Mouse (Mus musculus) stomach, embryonic 16.5 days (tissue): ENCODE measurements around the gene Vav2. TPM values are rescaled to one million over a fixed set of nuclear protein-coding genes. Genes with fewer than 3 reads are reported as not detected.

Source experiments
- ATAC-seq: fragments of 200-750 bp; cut with Nextera tagmentation; 2 replicates; pipeline ENCODE4 v1.8.0; 2017; ENCODE audit warnings: moderate number of reproducible peaks, moderate TSS enrichment; ENCODE audit not compliant: insufficient read depth, low FRiP score
- H3K27ac ChIP-seq: fragments of 300-500 bp; sonication (generic); 2 replicates; pipeline ENCODE4 v1.5.1; 2014; ENCODE audit warnings: low read length
- H3K27me3 ChIP-seq: fragments of 300-500 bp; sonication (generic); 2 replicates; pipeline ENCODE4 v1.6.1; 2014; ENCODE audit warnings: low read length, control low read depth, mixed read lengths; ENCODE audit not compliant: control insufficient read depth, insufficient read depth
- H3K36me3 ChIP-seq: fragments of 300-500 bp; sonication (generic); 2 replicates; pipeline ENCODE4 v1.6.1; 2014; ENCODE audit warnings: low read length; ENCODE audit not compliant: control insufficient read depth, insufficient read depth
- H3K4me1 ChIP-seq: fragments of 300-500 bp; sonication (generic); 2 replicates; pipeline ENCODE4 v1.6.1; 2014; ENCODE audit warnings: low read length, control low read depth, mixed read lengths; ENCODE audit not compliant: control insufficient read depth, insufficient read depth
- H3K4me2 ChIP-seq: fragments of 300-500 bp; sonication (generic); 2 replicates; pipeline ENCODE4 v1.6.1; 2014; ENCODE audit warnings: low read depth, low read length, mixed read lengths
- H3K4me3 ChIP-seq: fragments of 300-500 bp; sonication (generic); replicated peaks from 2 replicates; pipeline ENCODE4 v1.5.1; 2014; ENCODE audit warnings: mild to moderate bottlenecking, low read length
- H3K9ac ChIP-seq: fragments of 300-500 bp; sonication (generic); 2 replicates; pipeline ENCODE4 v1.6.1; 2014; ENCODE audit warnings: low read length
- H3K9me3 ChIP-seq: fragments of 300-500 bp; sonication (generic); replicated peaks from 2 replicates; pipeline ENCODE4 v1.6.1; 2016; ENCODE audit warnings: low read length, control low read depth; ENCODE audit not compliant: control insufficient read depth
- WGBS: fragments of 180-500 bp; shearing (Covaris S2); extraction: QIAGEN DNeasy Blood & Tissue Kit; methylation state at CpG from one replicate; pipeline ENCODE4 v1.1.7; 2014; 5-methylcytosine and 5-hydroxymethylcytosine counted together
- polyA plus RNA-seq: library from polyadenylated mRNA; unstranded; fragments of >200 nt; fragmentation: Nextera tagmentation; extraction: Ambion mirVana; gene quantifications from 2 replicates; pipeline ENCODE4 v1.2.1, GENCODE M21; 2015

Gene Vav2
- polyA plus RNA-seq: 6.5 and 6.8 TPM in 2 replicates

DNA sequence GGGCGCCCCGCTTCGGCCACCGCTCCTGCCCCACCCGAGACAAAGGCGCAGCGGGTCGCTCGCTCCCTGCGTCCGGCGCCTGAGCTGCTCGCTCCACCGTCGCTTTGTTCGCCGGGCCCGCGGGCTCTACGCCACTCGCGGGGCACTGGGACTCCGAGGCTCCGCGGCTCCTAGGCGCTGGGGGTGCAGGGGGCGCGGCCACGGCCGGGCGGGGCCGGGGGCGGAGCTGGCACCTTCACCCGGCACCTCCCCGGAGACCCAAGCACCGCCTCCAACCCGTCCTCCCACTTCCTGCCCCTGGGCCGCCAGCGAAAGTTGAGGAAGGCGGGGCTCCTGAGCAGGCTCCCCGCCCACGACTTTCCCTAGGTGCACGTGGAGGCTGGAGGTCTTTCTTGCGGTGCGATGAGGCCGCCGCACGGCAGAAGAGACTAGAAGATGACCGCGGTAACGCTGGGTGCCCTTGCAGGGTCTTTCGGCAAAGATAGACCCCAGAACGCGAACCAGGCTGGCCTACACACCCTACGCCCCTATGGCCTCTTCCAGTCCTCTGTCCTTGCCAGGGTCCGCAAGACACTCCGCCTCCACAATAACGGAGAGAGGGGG is at the start of gene Vav2:
TSS of gene Vav2 (minus strand) at position 179 of the 603 bp plus-strand sequence.
- Histone ChIP-seq H3K4me1 (peaks cover 27% of the 10 kb centered on the region), H3K9ac (peak within 1 kb of the TSS; percentile 87), H3K9me3 (no peaks in the 10 kb centered on the region), H3K36me3 (no peaks in the 10 kb centered on the region), H3K4me2 (peak within 1 kb of the TSS; percentile 98), H3K27me3 (no peaks in the 10 kb centered on the region), H3K27ac (peak within 1 kb of the TSS; percentile 56), H3K4me3 (peak within 1 kb of the TSS; percentile 68)
- under 1% methylated on average over 58 of the region's 58 CpGs for WGBS
- peak; percentile 96 for ATAC-seq

- Histone ChIP-seq H3K4me3 (peak overlapping the region; percentile 97), H3K27me3 (no peaks in the 10 kb centered on the region), H3K27ac (peak overlapping the region; percentile 97), H3K4me2 (peak overlapping the region; percentile 62), H3K9ac (peak overlapping the region; percentile 96), H3K9me3 (no peaks in the 10 kb centered on the region), H3K4me1 (peaks cover 31% of the 10 kb centered on the region; the same call in 1 of the 2 replicates), H3K36me3 (no peaks in the 10 kb centered on the region)
- WGBS: under 1% methylated on average over 96 of the region's 96 CpGs
- peak; percentile 97 for ATAC-seq
Observed at GRCm38 (mm10) chr2:27475495-27476302, 48.9 kb upstream of the Vav2 start.

DNA sequence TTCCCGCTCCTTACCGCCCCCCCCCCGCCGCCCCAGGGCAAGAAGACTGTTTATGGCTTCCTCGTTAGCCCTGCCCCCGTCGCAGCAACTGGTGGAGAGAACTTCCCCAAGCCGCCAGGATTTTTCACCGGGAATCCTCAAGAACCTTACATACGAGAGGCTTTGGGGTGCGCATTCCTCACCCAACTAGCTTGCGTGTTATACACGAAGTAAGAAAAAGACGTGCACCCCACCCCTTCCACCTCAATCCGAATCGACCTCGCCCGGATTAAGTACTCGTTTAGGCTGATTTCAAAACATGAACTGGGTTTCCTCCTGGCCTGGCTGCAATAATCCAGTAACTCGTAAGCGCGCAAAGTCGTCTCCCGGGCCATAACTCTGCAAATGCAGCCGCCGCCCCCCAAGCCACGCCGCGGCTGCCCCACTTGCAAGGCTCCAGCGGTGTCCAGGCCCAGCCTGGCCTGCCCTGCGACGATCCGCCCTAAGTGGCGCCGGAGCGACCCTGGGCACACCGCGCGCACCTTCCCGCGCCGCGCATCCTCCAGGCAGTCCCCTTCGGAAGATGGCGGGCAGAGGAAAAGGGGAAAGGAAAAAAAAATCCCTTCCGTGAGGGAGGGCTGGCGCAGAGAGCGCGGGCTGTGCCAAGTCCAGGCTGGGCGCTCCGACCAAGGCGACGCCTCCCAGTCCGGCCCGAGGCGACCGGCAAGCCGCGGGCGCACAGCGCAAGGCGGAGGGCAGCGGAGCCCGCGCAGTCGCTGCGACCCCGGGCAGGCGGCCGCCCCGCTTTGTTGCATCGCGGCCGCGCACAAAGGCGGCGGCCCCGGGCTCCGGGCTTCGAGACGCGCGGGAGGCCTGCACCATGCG is 48.0 kb upstream of the Vav2 start:
- H3K4me3 ChIP-seq: peak overlapping the region; percentile 97
- no peaks in the 10 kb centered on the region for H3K9me3 ChIP-seq
- ATAC-seq: peak; percentile 23; the same call in 1 of the 2 replicates
- peak overlapping the region; percentile 96 for H3K9ac ChIP-seq
- peak overlapping the region; percentile 62 for H3K4me2 ChIP-seq
- H3K36me3 ChIP-seq: no peaks in the 10 kb centered on the region
- no peaks in the 10 kb centered on the region for H3K27me3 ChIP-seq
- H3K27ac ChIP-seq: peak overlapping the region; percentile 97
- peaks cover 37% of the 10 kb centered on the region; the same call in 1 of the 2 replicates for H3K4me1 ChIP-seq
- under 1% methylated on average over 81 of the region's 84 CpGs for WGBS

DNA sequence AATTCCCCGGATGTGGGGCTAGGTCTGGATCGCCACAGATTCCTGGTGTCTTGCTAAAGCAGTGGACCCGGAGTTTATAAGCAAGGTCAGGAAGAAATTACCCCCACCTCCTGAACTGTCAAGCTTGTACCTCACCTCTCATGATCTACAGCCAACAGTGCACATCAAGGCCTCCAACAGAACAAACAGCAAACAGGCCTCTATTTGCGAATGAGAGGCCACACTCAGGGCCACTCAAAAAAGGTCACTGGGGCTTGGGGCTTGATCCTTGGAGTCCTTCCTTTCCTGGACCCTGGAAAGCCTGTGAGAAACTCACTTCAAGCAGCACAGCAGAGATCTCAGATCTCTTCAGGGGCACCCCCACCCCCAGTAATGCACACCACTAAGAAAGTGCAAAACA is 47.1 kb upstream of the Vav2 start:
- peak overlapping the region; percentile 96 for H3K9ac ChIP-seq
- H3K4me3 ChIP-seq: peak overlapping the region; percentile 97
- peaks cover 46% of the 10 kb centered on the region for H3K4me1 ChIP-seq
- no peaks in the 10 kb centered on the region for H3K9me3 ChIP-seq
- whole genome bisulfite sequencing: 10% methylated on average over 4 of the region's 4 CpGs
- H3K27me3 ChIP-seq: no peaks in the 10 kb centered on the region
- no peaks in the 10 kb centered on the region for H3K36me3 ChIP-seq
- peak overlapping the region; percentile 62 for H3K4me2 ChIP-seq
- H3K27ac ChIP-seq: peak overlapping the region; percentile 16; the same call in 1 of the 2 replicates
- no peak for ATAC-seq

DNA sequence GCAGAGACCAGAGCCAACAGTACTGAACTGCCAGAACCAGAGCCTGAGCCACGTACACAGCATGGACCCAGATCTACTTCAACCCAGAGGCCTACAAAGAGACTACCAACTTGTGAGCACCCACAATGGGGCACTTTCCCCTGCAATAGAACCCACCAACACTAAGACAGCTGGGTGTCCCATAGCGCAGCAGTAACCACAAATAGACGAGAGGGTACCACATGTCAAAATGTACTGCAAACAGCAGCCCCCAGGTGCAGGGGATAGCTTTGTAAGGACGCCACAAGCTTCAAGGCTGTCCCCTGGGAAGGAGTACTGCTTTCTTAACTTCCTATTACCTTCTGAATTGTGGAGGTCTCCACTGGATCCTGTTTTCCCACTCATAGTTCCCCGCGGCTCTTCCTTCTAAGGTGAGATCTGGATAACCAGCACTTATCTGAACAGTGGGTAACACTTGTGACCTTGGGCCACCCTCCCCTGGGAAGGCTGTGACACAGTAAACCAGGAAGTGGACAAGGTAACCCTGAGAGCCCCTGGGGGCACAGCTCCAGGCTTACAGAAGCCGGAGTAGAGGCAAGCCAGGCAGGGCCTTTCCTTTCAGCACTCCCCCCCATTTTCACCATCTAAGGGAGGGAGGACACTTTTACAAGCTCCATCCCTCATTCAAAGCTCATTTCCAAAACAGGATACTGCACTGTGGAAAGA is 46.4 kb upstream of the Vav2 start:
- H3K36me3 ChIP-seq: no peaks in the 10 kb centered on the region
- H3K27me3 ChIP-seq: no peaks in the 10 kb centered on the region
- H3K9ac ChIP-seq: no peak overlapping the region; the same call in 1 of the 2 replicates
- WGBS: 47% methylated on average over 7 of the region's 7 CpGs
- ATAC-seq: no peak
- peaks cover 46% of the 10 kb centered on the region for H3K4me1 ChIP-seq
- H3K27ac ChIP-seq: no peak overlapping the region
- H3K4me3 ChIP-seq: peak overlapping the region; percentile 97
- peak overlapping the region; percentile 62 for H3K4me2 ChIP-seq
- H3K9me3 ChIP-seq: no peaks in the 10 kb centered on the region

DNA sequence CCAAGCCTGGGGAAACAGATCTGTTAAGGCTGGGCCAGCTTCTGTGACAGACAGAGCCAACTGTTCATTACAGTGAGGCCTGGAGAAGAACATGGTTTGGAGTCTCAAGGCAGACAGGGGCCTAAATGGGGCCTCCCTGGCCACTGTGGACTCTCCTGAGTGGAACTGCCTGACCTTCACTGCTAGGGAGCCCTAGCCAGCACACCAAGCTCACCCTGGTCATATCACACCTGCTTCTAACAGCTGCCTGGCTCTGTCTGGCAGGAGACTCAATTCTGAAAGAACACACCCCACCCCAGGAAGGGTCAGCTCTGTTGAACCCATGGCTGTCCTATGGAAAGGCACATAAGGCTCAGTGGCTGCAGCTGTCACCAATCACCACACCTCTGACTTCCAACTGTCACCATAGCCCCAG is 44.3 kb upstream of the Vav2 start:
- ATAC-seq: no peak
- Histone ChIP-seq H3K4me1 (peaks cover 39% of the 10 kb centered on the region), H3K27me3 (no peaks in the 10 kb centered on the region), H3K36me3 (no peaks in the 10 kb centered on the region), H3K9me3 (no peaks in the 10 kb centered on the region), H3K4me2 (no peak overlapping the region), H3K4me3 (no peak overlapping the region), H3K27ac (no peak overlapping the region), H3K9ac (no peak overlapping the region)

DNA sequence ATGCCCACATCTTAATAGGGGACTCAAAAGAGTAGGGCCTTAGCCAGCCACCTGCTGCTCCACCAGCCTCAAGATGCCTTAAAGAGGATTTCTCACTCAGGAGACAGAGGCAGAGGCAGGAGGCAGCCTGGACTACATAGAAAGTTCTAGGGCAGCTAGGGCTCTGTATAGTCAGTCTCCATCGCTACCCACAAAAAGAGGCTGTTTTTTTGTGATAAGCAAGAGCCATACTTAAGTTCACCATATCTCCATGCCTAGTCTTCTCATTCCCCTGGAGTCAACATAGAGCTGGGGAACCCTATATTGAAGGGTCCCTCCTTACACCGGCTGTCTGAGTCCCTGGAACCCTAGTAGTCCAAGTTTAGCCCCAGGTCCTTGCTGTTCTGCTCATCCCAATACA is 43.7 kb upstream of the Vav2 start:
- H3K4me3 ChIP-seq: no peak overlapping the region
- no peaks in the 10 kb centered on the region for H3K9me3 ChIP-seq
- H3K4me1 ChIP-seq: peaks cover 39% of the 10 kb centered on the region
- 87% methylated on average over 2 of the region's 2 CpGs for WGBS
- H3K27me3 ChIP-seq: no peaks in the 10 kb centered on the region
- H3K36me3 ChIP-seq: no peaks in the 10 kb centered on the region
- H3K27ac ChIP-seq: no peak overlapping the region
- no peak overlapping the region for H3K4me2 ChIP-seq
- H3K9ac ChIP-seq: no peak overlapping the region
- ATAC-seq: no peak

GRCm38 (mm10) chr2:27469991-27470355 is 43.1 kb upstream of the Vav2 start:
- no peaks in the 10 kb centered on the region for H3K36me3 ChIP-seq
- peaks cover 39% of the 10 kb centered on the region for H3K4me1 ChIP-seq
- ATAC-seq: no peak
- H3K27ac ChIP-seq: no peak overlapping the region
- no peaks in the 10 kb centered on the region for H3K9me3 ChIP-seq
- no peaks in the 10 kb centered on the region for H3K27me3 ChIP-seq
- peak overlapping the region; percentile 16; the same call in 1 of the 2 replicates for H3K9ac ChIP-seq
- H3K4me2 ChIP-seq: no peak overlapping the region
- H3K4me3 ChIP-seq: no peak overlapping the region
- 55% methylated on average over 3 of the region's 3 CpGs for WGBS
